Mouse (Mus musculus) heart, postnatal 0 days (tissue): ENCODE results near the gene D330020A13Rik.

Source experiments
- CTCF ChIP-seq: IDR thresholded peaks from 2 replicates; pipeline ENCODE4 v1.5.1; 2016; ENCODE audit warnings: antibody characterized with exemption, control low read depth, low read depth
- EP300 ChIP-seq: IDR thresholded peaks from 2 replicates; pipeline ENCODE4 v1.6.1; 2016; ENCODE audit warnings: antibody characterized with exemption, low read depth

DNA sequence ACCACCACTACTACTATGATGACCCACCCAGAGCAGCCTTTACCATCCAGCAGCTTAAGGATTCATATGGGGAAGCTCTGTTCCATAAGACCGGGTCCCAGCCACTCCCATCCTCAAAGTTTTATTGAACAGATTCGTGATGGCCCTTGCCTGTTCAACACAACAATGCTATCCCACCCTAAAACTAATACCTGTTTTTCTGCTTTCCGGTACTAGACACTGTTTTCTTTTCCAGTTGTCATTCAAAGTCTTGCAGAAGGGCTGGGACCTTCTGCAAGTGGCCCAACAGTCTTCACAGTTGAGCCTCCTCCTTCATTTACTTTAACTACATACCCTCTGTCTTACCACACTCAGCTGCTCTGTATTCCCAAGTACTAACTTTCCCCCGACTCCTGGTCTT lies 4.7 kb upstream of the D330020A13Rik start:
- TF ChIP-seq CTCF (no peak), EP300 (no peak)
